Mouse (Mus musculus): Measurements from ENCODE around the gene Chd3.

Chd3 gene

DNA sequence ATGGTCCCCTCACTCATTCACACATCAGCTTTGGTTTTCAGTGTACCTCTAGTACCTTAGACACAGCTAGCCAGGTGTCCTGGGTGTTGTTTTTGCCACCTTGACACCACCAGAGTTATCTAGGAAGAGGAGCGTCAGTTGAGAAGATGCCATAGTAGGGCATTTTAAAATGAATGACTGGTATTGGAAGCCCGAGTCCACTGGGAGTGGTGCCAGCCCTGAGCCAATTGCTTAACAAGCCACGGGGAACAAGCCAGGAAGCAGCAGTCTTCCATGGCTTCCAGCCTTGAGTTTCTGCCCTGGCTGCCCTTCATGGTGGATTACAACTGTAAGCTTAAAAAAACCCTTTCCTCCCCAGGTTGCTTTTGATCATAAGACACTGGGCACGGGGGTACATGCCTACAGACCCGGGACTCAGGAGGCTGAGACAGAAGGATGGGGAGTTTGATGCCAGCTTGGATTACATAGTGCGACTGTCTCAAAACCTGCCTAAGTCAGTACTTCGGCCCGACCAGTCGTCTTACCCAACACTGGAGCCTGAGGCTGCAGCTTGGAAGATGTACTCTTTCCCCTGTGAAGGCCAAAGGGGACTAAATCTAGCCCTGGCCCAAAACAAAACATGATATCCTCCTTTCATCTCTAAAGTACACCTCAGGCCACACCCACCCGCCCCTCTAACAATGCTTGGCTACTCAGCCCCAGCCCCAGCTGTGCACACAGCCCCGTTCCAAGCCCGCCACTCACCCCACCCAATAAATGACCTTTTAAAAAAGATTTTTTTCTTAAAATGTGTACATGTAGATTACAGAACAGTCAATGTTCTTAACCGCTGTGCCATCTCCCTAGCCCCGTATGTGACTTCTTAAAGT, 20.6 kb upstream of the Chd3 start:
- no peak for DNase-seq (ENCODE audit: low spot score)

- DNase-seq (ENCODE audit: low spot score), result no peak
Observed at GRCm38 (mm10) chr11:69388680-69389079, 19.5 kb upstream of the Chd3 start.

DNA sequence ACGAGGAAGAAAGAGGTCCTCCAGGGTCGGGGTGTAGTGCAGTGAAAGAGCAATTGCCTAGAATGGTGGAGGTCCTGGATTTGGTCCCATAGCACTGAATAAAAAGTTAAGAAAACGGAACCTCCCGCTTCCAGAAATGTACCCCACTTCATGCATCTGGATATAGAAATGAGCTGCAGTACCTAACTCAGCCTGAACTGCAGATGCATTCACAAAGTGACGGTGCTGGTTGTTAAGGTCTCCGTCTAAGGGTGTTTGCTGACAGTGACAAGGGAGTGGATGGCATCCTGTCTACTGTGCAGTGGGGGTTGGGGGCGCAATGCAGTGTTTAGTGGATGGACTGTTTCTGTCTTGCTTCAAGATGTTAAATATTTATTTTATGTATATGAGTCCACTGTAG, 17.6 kb upstream of the Chd3 start:
- no peak for DNase-seq (ENCODE audit: low spot score)

DNA sequence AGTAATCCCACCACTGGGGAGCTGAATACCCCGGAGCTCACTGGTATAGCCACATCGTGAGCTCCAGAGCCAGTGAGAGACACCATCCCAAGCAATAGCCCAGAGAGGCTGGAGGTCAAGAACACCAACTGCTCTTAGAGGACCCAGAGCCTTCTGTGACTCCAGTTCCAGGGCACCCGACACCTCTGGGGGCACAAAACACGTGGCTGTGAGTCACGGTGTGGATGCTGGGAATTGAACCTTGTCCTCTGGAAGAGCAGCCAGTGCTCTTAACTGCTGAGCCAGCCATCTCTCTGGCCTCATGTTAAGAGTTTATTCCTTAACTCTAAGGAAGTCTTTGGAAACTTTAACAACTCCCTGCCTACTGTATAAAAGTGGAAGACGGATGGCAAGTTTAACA, 15.8 kb upstream of the Chd3 start:
- no peak for DNase-seq (ENCODE audit: low spot score)

GRCm38 (mm10) chr11:69382478-69383105, 13.4 kb upstream of the Chd3 start:
- DNase-seq (ENCODE audit: low spot score), result no peak

DNA sequence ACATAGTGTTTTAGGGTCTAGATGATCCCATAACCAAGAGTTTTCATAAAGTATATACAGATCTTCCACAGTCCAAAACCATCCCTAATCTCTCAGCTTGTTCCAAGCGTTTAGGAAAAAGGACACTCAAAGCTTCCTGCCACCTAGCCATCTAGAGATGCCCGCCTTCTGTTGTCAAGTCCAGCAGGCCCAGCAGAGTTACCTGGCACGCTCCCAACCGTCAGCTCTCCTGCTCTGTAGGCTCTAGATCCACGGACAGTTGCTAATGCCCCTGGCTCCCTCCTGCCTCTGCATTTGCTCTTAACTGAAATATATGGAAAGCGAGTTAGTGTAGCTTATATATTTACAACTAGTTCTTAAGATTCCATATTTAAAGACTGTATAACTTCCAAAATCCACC, 12.2 kb upstream of the Chd3 start:
- DNase-seq (ENCODE audit: low spot score), result no peak

GRCm38 (mm10) chr11:69379600-69379999, 10.4 kb upstream of the Chd3 start:
- DNase-seq (ENCODE audit: low spot score), result no peak

- DNase-seq (ENCODE audit: low spot score), result no peak
Observed at GRCm38 (mm10) chr11:69377766-69378165, 8.6 kb upstream of the Chd3 start.

- no peak for DNase-seq (ENCODE audit: low spot score)
Observed at GRCm38 (mm10) chr11:69375646-69376045, 6.4 kb upstream of the Chd3 start.

- no peak for DNase-seq (ENCODE audit: low spot score)
Observed at GRCm38 (mm10) chr11:69373223-69373965, 4.2 kb upstream of the Chd3 start.

- DNase-seq (ENCODE audit: low spot score), result no peak
Observed at GRCm38 (mm10) chr11:69372780-69373170, 3.6 kb upstream of the Chd3 start.

- DNase-seq (ENCODE audit: low spot score), result no peak
Observed at GRCm38 (mm10) chr11:69372056-69372779, 3.0 kb upstream of the Chd3 start.

DNA sequence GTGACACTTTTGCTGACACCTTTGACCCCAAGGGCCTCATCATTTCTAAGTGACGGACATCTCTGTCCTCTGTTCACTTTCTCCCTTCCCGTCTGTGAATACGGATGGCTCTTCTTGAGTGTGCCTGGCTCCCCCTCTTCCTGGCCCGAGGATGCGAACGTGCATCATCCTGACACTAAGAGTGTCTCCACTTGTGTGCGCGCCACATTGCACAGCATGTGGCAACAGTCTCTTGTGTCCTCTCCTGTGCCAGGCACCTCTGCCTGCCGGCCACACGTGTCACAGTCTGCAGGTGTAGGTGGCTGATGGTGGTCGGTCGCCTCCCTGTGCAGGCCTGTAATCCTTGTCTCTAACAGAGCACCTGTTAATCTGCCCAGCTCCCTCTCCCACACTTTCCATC, 2.4 kb upstream of the Chd3 start:
- no peak for DNase-seq (ENCODE audit: low spot score)

- no peak for DNase-seq (ENCODE audit: low spot score)
Observed at GRCm38 (mm10) chr11:69370817-69371215, 1.6 kb upstream of the Chd3 start.

DNA sequence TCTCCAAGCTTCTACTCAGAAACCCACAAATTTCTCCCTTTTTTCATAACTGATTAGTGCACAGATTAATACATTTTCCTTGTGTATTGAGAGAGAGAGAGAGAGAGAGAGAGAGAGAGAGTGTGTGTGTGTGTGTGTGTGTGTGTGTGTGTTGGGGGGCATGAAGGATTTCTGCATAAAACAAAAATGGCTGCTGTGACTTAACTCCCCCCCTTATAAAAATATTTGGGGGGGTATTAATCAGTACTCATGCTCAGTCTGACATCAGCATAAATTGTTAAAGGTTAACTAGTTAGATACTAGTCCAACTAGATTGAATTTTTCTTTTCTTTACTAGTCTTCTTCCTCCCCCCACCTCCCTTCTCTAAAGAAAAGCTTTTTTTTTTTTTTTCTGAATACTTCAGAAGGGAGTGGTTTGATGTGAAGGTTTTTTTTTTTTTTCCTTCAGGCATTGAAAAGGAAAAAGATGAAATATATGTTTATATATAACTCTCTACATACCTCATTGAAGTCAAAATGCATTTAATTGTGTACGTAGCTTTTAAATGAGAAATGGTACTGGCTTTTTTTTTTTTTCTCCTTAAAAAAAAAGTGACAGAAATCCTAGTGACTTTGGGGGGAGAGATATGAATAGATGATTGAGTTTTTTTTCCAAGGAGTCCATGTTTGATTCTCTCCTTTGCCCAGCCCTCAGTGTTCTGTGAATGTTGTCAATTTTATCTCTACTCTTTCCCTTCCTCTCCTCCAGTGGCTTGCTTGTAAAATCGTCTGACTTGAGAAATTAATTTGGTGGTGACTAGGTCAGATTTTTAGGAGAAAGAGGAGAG, 997 bp upstream of the Chd3 start:
- no peak for DNase-seq (ENCODE audit: low spot score)

DNA sequence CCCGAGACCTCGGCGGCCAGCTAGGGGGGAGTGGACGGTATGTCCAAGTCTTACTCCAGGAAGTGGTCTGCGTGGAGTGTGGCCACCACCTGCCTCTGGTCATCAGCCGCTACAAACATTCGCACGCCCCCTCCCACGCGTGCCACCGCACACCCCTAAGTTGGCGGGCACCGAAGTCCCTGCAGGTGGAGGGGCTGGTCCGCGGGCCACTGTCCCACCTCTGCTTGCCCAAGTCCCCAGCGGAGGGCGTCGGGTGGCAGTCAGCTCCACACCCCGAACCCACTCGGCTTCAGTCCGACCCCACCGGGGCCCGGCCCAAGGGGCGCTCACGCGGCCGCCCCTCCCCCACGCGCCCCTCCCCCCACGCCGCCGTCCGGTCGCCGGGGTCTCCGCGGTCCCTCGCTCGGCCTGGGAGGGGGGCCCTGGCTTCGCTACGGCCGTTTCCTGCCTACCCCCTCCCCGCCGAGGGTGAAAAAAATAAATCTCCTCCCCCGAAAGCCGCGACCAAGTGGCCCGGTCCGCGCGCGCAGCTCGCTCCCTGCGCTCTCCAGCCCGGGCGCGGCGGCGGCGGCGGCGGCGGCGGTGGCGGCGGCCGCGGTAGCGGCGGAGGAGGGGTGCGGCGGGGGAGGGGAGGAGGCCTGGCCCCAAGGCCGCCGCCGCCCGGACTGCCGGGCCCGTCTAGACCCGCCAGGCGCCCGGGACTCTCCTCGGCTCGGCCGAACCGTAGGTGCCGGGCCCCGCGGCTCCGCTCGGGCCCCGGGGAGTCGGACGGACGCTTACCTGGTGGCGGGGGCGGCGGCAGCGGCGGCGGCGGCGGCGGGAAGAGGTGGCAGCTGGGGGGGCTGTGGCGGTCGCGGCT, 621 bp downstream of the Chd3 start:
- DNase-seq (ENCODE audit: low spot score), result no peak

- DNase-seq (ENCODE audit: low spot score), result no peak
Observed at GRCm38 (mm10) chr11:69367616-69368355, 1.4 kb downstream of the Chd3 start.

DNA sequence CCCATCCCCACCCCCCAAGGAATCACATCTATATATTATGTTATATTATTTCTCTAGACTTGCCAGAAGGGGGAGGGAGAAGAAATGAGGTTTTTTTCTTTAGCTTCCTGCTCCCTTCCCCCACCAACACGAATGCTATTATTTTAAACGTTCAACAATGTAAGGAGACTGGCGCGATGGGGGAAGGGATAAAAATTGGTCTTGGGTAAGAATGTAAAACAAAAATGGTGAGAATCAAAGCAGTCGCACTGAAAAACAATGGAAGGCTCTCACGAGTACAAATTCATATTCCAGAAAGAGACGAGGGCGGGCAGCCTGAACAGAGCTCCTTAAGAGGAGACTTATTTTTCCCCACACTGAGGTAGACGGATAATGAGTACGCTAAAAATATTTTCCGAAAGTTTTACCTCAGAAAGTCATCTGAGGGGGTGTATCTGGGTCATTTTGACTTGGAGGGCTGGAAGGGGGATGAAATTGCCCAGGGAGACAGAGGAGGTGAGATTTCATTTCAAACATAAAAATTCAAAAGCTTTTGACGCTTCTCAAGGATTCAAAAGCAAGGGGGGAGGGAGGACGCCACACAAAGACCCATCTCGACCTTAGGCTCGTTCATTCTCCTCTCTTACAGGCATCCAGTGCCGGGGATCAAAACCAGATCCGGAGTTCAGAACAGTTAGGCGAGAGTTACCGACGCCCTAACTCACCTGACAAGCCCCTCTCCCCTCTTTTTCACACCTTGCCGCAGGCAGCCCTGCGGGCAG, 2.2 kb downstream of the Chd3 start:
- no peak for DNase-seq (ENCODE audit: low spot score)
